Comparison of ENCODE assay signal across 8 mouse cellular contexts in the genomic region with DNA sequence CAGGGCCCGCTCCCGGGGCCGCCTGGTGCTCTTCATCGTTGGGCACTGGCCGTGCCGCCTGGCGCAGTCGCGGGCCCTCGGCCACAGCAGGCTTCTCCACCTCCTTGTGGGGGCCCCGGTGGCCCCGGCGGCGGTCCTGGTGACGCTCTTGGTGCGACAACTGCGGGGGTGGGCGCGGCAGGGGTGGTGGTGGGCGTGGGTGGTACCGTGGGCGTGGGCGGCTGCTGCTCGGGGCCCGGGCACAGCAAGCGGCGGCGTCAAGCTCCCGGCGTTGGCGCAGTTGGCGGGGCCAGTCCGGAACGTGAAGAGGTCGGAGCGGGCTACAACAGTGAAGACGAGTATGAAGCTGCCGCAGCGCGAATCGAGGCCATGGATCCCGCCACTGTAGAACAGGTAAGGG. TPM values are rescaled to one million over a fixed set of nuclear protein-coding genes. Genes with fewer than 3 reads are reported as not detected.
DNase-seq lines count a peak whose midpoint lies in the region; ATAC-seq and TF ChIP-seq lines count a peak whose summit lies in the region.

No protein-coding gene starts in this region.

- peak overlapping the region; percentile 92 for H3K27ac ChIP-seq in kidney, embryonic 14.5 days (ENCODE audit: low read depth, low read length)
- peak overlapping the region; percentile 90 for H3K27ac ChIP-seq in forebrain, embryonic 10.5 days
- peak overlapping the region; percentile 91 for H3K27ac ChIP-seq in intestine, postnatal 0 days (ENCODE audit: low read depth, low read length)
- peak overlapping the region; percentile 88 for H3K27ac ChIP-seq in midbrain, embryonic 10.5 days (replicated peaks)

- peak overlapping the region; percentile 72 for H3K4me3 ChIP-seq in kidney, embryonic 14.5 days (ENCODE audit: low read length)
- peak overlapping the region; percentile 81 for H3K4me3 ChIP-seq in forebrain, embryonic 10.5 days
- H3K4me3 ChIP-seq in intestine, postnatal 0 days (ENCODE audit: low read depth, low read length): peak overlapping the region; percentile 68
- H3K4me3 ChIP-seq in midbrain, embryonic 10.5 days: peak overlapping the region; percentile 88

- no peak for ATAC-seq in kidney, embryonic 14.5 days (ENCODE audit: low FRiP score, low TSS enrichment)
- peak; percentile 0; the same call in 1 of the 2 replicates for ATAC-seq in intestine, postnatal 0 days

- H3K36me3 ChIP-seq in kidney, embryonic 14.5 days (ENCODE audit: control insufficient read depth, insufficient read depth, low read length): no peaks in the 10 kb centered on the region
- peaks cover 8% of the 10 kb centered on the region; the same call in 1 of the 2 replicates for H3K36me3 ChIP-seq in forebrain, embryonic 10.5 days (replicated peaks)
- no peaks in the 10 kb centered on the region for H3K36me3 ChIP-seq in intestine, postnatal 0 days (ENCODE audit: control insufficient read depth, insufficient read depth)
- peaks cover 6% of the 10 kb centered on the region; the same call in 1 of the 2 replicates for H3K36me3 ChIP-seq in midbrain, embryonic 10.5 days

- H3K4me2 ChIP-seq in kidney, embryonic 14.5 days (replicated peaks; ENCODE audit: low read depth, low read length): peak overlapping the region; percentile 64
- H3K4me2 ChIP-seq in intestine, postnatal 0 days (replicated peaks; ENCODE audit: low read depth): peak overlapping the region; percentile 68

- no peaks in the 10 kb centered on the region for H3K4me1 ChIP-seq in kidney, embryonic 14.5 days (ENCODE audit: control insufficient read depth, insufficient read depth, low read length)
- H3K4me1 ChIP-seq in forebrain, embryonic 10.5 days: peaks cover 13% of the 10 kb centered on the region
- H3K4me1 ChIP-seq in intestine, postnatal 0 days (replicated peaks; ENCODE audit: control insufficient read depth, insufficient read depth, low read length): no peaks in the 10 kb centered on the region
- H3K4me1 ChIP-seq in midbrain, embryonic 10.5 days: peaks cover 14% of the 10 kb centered on the region

- 32% methylated on average over 39 of the region's 42 CpGs for WGBS in kidney, embryonic 14.5 days
- 29% methylated on average over 42 of the region's 42 CpGs for WGBS in forebrain, embryonic 10.5 days
- 21% methylated on average over 32 of the region's 42 CpGs for WGBS in intestine, postnatal 0 days
- WGBS in midbrain, embryonic 10.5 days: 16% methylated on average over 42 of the region's 42 CpGs

- H3K9me3 ChIP-seq in kidney, embryonic 14.5 days (ENCODE audit: control insufficient read depth, low read length): no peaks in the 10 kb centered on the region
- H3K9me3 ChIP-seq in forebrain, embryonic 10.5 days: 0 out of 2 replicates have a peak, but pooled peaks cover 4% of the 10 kb centered on the region
- H3K9me3 ChIP-seq in intestine, postnatal 0 days (ENCODE audit: control insufficient read depth): no peaks in the 10 kb centered on the region
- H3K9me3 ChIP-seq in midbrain, embryonic 10.5 days (replicated peaks): peaks cover 10% of the 10 kb centered on the region

- peak overlapping the region; percentile 81 for H3K9ac ChIP-seq in kidney, embryonic 14.5 days (ENCODE audit: low read depth, low read length)
- peak overlapping the region; percentile 79 for H3K9ac ChIP-seq in intestine, postnatal 0 days (ENCODE audit: low read depth, low read length)

- no peak for TF ChIP-seq CTCF in intestine, postnatal 0 days (IDR thresholded peaks at IDR 0.05; ENCODE audit: low read depth)

- no peaks in the 10 kb centered on the region for H3K27me3 ChIP-seq in kidney, embryonic 14.5 days (ENCODE audit: control insufficient read depth, insufficient read depth, low read length)
- H3K27me3 ChIP-seq in forebrain, embryonic 10.5 days (ENCODE audit: poor library complexity, severe bottlenecking): no peaks in the 10 kb centered on the region
- H3K27me3 ChIP-seq in intestine, postnatal 0 days (replicated peaks; ENCODE audit: control insufficient read depth, insufficient read depth, low read length): no peaks in the 10 kb centered on the region
- H3K27me3 ChIP-seq in midbrain, embryonic 10.5 days (ENCODE audit: low read depth, poor library complexity, severe bottlenecking): no peaks in the 10 kb centered on the region

- DNase-seq in kidney, adult 9 months: no peak
- peak; percentile 10 for DNase-seq in NIH3T3 (ENCODE audit: low read depth)
- peak; percentile 15 for DNase-seq in forebrain, embryonic 10.5 days (ENCODE audit: extremely low spot score, low spot score)
- DNase-seq in midbrain, embryonic 10.5 days (ENCODE audit: low spot score): peak; percentile 12
- DNase-seq in testis, postnatal 14 days (ENCODE audit: low spot score): peak; percentile 35
- no peak for DNase-seq in frontal cortex, adult 2 months (ENCODE audit: extremely low spot score in 1 of 2, low spot score in 1 of 2)

RNA-seq across cellular contexts. Expression of a gene that starts 1.2 kb away (rescaled TPM):
- 29.6 and 29.8 TPM in 2 replicates for polyA plus RNA-seq in kidney, embryonic 14.5 days (2014; fragmentation: Nextera tagmentation; extraction: Ambion mirVana)
- polyA plus RNA-seq in forebrain, embryonic 10.5 days (2016; fragmentation: Nextera tagmentation; extraction: Ambion mirVana): 40.3 and 40.8 TPM in 2 replicates
- polyA plus RNA-seq in intestine, postnatal 0 days (2015; fragmentation: Nextera tagmentation; extraction: Ambion mirVana): 21.0 and 22.8 TPM in 2 replicates
- polyA plus RNA-seq in midbrain, embryonic 10.5 days (2016; fragmentation: Nextera tagmentation; extraction: Ambion mirVana): 40.7 and 45.1 TPM in 2 replicates
- 51.9 and 58.0 TPM in 2 replicates for polyA plus RNA-seq in frontal cortex, adult 2 months (2012; rRNA removed)

RNA-seq across cellular contexts. Expression of a gene that starts 20.2 kb away (rescaled TPM):
- polyA plus RNA-seq in kidney, embryonic 14.5 days (2014; fragmentation: Nextera tagmentation; extraction: Ambion mirVana): 1.7 and 2.6 TPM in 2 replicates
- 0.87 and 1.0 TPM in 2 replicates for polyA plus RNA-seq in forebrain, embryonic 10.5 days (2016; fragmentation: Nextera tagmentation; extraction: Ambion mirVana)
- polyA plus RNA-seq in intestine, postnatal 0 days (2015; fragmentation: Nextera tagmentation; extraction: Ambion mirVana): 0.60 and 0.68 TPM in 2 replicates
- 0.59 and 1.1 TPM in 2 replicates for polyA plus RNA-seq in midbrain, embryonic 10.5 days (2016; fragmentation: Nextera tagmentation; extraction: Ambion mirVana)
- 7.4 and 7.8 TPM in 2 replicates for polyA plus RNA-seq in frontal cortex, adult 2 months (2012; rRNA removed)

RNA-seq across cellular contexts. Expression of a gene that starts 35.7 kb away (rescaled TPM):
- polyA plus RNA-seq in kidney, embryonic 14.5 days (2014; fragmentation: Nextera tagmentation; extraction: Ambion mirVana): 6.7 and 8.1 TPM in 2 replicates
- polyA plus RNA-seq in forebrain, embryonic 10.5 days (2016; fragmentation: Nextera tagmentation; extraction: Ambion mirVana): 10.4 and 14.0 TPM in 2 replicates
- polyA plus RNA-seq in intestine, postnatal 0 days (2015; fragmentation: Nextera tagmentation; extraction: Ambion mirVana): 9.2 and 10.2 TPM in 2 replicates
- polyA plus RNA-seq in midbrain, embryonic 10.5 days (2016; fragmentation: Nextera tagmentation; extraction: Ambion mirVana): 14.0 and 16.5 TPM in 2 replicates
- polyA plus RNA-seq in frontal cortex, adult 2 months (2012; rRNA removed): 50.5 and 54.6 TPM in 2 replicates

RNA-seq across cellular contexts. Expression of a gene that starts 41.5 kb away (rescaled TPM):
- polyA plus RNA-seq in kidney, embryonic 14.5 days (2014; fragmentation: Nextera tagmentation; extraction: Ambion mirVana): 12.6 and 14.1 TPM in 2 replicates
- polyA plus RNA-seq in forebrain, embryonic 10.5 days (2016; fragmentation: Nextera tagmentation; extraction: Ambion mirVana): 25.0 and 27.3 TPM in 2 replicates
- polyA plus RNA-seq in intestine, postnatal 0 days (2015; fragmentation: Nextera tagmentation; extraction: Ambion mirVana): 24.3 and 27.0 TPM in 2 replicates
- polyA plus RNA-seq in midbrain, embryonic 10.5 days (2016; fragmentation: Nextera tagmentation; extraction: Ambion mirVana): 28.3 and 31.4 TPM in 2 replicates
- polyA plus RNA-seq in frontal cortex, adult 2 months (2012; rRNA removed): 44.6 and 51.1 TPM in 2 replicates

RNA-seq across cellular contexts. Expression of a gene that starts 52.8 kb away (rescaled TPM):
- polyA plus RNA-seq in kidney, embryonic 14.5 days (2014; fragmentation: Nextera tagmentation; extraction: Ambion mirVana): 34.5 and 35.8 TPM in 2 replicates
- polyA plus RNA-seq in forebrain, embryonic 10.5 days (2016; fragmentation: Nextera tagmentation; extraction: Ambion mirVana): 45.6 TPM in 2 replicates
- polyA plus RNA-seq in intestine, postnatal 0 days (2015; fragmentation: Nextera tagmentation; extraction: Ambion mirVana): 17.6 and 22.2 TPM in 2 replicates
- polyA plus RNA-seq in midbrain, embryonic 10.5 days (2016; fragmentation: Nextera tagmentation; extraction: Ambion mirVana): 47.3 and 58.8 TPM in 2 replicates
- polyA plus RNA-seq in frontal cortex, adult 2 months (2012; rRNA removed): 112 and 118 TPM in 2 replicates

Comparison
In these comparisons a context has a peak if more than half of its experiments do, and no peak if none do; other contexts are left out.
1. DNase-seq: peak in NIH3T3 (single experiment), forebrain, embryonic 10.5 days (single experiment), midbrain, embryonic 10.5 days (single experiment) and testis, postnatal 14 days (single experiment); none in kidney, adult 9 months (single experiment) and frontal cortex, adult 2 months (0 of 2).
2. Peak in every context shown above with its lines, with median percentiles within 50 percentile points of each other: H3K27ac ChIP-seq and H3K4me3 ChIP-seq.